Mouse (Mus musculus): Measurements from ENCODE around the gene Mgat5.

- TF ChIP-seq POLR2A (IDR thresholded peaks at IDR 0.05; ENCODE audit: control insufficient read depth, extremely low read depth, insufficient read depth, low read length, poor library complexity) (no peak), CTCF (IDR thresholded peaks at IDR 0.05; ENCODE audit: borderline replicate concordance, control insufficient read depth, extremely low read depth, insufficient read depth, low read length, poor library complexity) (no peak)
Observed at GRCm38 (mm10) chr1:127327773-127328172, 123.0 kb downstream of the Mgat5 start.

Data from thymus, adult 2 months (tissue).